Mouse (Mus musculus) neutrophil, adult 59 days (primary cell): ENCODE results near the gene Lix1l. TPM values are rescaled to one million over a fixed set of nuclear protein-coding genes. Genes with fewer than 3 reads are reported as not detected.

Experiments used
- total RNA-seq, 2 experiments: library from RNA; stranded (reverse); gene quantifications; 1 replicate in 1 of 2; 2 replicates in 1 of 2; pipeline ENCODE4 v1.2.4; 2023

Lix1l gene
- under 1 TPM; 0.58 to 0.68 TPM for total RNA-seq

DNA sequence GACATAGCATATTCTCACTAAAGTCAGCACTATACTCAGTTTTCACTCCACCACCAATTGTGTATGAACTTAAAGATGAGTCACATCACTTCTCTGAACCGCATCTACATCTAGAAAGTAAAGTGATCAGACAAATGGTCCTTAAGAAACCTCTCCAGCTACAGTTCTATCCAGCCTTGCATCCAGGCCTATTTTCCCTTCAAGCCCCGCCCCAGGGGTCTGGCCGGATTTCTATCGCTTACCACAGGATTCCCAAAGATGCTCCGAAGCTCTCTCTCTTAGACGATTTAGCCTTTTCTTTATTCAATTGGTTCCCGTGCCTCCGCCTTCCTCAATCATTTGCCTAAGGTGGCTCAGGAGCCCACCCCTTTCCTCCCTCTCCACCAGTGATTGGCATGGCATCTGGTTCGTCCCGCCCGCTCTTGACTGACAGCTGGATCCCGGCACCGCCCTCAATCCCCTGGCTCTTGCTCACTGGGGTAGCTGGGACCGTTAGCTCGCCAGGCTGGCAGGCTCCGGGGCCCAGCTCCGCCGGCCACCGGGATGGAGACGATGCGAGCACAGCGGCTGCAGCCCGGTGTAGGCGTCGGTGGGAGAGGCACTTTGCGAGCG, at the start of gene Lix1l:
Lix1l (plus strand) TSS at position 511 of the 612 bp plus-strand sequence.

GRCm38 (mm10) chr3:96557694-96558093, 43.3 kb upstream of the Lix1l start, which contains the start of gene Txnip:
TSS of gene Txnip (plus strand) at chr3:96557957.

GRCm38 (mm10) chr3:96576690-96577541, 24.0 kb upstream of the Lix1l start, which contains the start of gene Gm16253:
TSS of gene Gm16253 (plus strand) at chr3:96576984.

GRCm38 (mm10) chr3:96593790-96594560, 7.0 kb upstream of the Lix1l start, which contains the start of gene Polr3gl:
TSS of gene Polr3gl (minus strand) at chr3:96594181.

DNA sequence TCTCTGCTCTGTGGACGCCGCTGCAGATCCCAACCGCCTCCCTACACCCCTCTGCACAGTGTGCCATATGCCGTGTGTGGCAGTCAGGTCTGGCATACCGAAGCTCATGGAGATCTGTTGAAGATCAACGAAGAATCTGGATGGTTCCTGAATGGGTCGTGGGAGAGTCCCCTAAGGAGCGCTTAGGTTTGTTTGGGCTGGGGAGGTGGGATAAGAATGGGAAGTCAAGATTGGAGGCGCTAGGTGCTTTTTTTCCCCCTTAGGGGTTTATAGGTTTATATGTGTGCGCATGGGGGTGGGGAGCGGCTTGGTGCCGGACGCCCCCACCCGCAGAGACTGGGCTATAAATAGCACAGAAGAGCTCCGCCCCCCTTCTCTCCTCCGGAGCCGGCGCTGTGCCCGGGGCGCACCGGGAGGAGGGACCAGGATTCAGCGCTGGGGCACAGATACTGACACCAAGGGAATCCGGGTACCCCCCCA, 4.7 kb upstream of the Lix1l start, which contains the start of gene Ankrd34a:
Ankrd34a (plus strand) TSS at position 409 of the 480 bp plus-strand sequence.

GRCm38 (mm10) chr3:96629729-96630600, 29.0 kb downstream of the Lix1l start, which contains the start of gene Rbm8a:
TSS of gene Rbm8a (plus strand) at chr3:96629933.

DNA sequence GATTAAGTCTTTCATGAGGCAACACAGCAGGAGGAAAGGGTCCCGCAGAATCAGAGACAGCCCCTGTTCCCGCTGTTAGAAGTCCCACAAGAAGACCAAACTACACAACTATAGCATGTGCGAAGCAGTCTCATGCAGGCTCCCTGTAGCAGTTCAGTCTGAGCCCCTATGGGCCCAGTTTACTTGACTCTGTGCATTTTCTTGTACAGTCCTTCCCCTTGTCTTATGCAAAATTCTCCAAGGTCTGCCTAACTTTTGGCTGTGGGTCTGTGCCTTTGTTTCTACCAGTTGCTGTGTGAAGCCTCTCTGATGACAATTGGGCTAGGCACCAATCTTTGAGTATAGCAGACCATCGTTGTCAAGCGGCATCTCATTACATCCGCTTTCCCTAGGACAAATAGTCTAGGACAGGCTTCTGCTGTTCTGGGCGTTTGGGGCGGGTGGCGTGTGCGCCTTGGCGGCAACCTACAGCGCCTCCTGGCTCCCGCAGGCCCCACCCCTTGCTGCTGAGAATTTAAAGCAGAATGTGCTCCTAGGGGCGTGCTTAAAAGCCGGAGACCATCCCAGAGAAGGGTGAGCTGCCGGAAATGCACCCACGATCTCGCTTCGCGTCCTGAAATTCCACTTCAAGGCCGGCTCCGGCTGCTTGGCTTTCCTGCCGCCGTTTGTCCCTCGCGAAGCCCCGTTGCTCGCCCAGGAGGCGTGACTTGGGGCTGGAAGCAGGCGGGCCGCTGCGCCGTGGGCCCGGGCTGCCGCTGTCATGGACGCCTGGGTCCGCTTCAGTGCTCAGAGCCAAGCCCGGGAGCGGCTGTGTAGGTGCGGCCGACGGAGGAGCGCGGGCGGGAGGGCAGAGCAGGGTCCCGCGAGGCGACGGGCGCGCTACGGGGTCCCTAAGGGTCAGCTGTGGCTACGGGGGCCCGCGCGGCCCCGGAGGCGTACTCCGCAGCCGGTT, 34.3 kb downstream of the Lix1l start, which contains the start of the genes Pex11b and Gm42957:
Pex11b (plus strand) TSS at position 449 of the 952 bp plus-strand sequence.
Gm42957 (plus strand) TSS at position 547 of the 952 bp plus-strand sequence.

DNA sequence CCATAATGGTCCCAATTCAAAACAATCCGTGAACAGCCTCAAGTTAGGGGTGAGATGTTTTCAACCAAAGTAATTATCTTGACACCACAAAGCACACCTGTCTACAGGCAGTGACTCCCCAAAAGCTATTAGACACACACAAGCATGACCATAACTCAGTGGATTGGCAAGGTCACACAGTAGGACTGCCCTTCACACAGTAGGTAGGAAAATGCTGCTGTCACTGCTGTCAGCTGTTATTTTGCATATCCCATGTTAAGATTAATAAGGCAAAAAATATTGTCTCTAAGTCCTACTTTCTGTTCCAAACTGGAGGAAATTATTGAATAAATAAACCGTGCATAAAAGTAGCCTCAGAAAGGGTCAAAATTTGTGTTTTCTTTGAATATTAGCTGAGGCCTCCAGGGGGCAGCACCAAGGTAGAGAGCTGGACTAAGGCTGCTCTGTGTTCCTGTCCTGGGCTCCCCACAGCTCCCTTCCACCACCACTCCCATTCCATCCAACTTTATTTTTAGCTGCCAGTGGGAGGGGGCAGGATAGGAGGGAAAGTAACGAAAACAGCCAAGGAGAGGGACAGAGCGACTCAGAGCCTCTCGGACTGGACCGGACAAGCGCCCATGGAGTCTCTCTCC, 44.2 kb downstream of the Lix1l start, which contains the start of gene Itga10:
Itga10 (plus strand) TSS at position 567 of the 632 bp plus-strand sequence.

GRCm38 (mm10) chr3:96669727-96670468, 68.9 kb downstream of the Lix1l start, which contains the start of gene Ankrd35:
TSS of gene Ankrd35 (plus strand) at chr3:96670131.

Other genes starting within 250 kb of the Lix1l start
- gene BC107364, start 148.8 kb upstream of the Lix1l start, total RNA-seq: not detected
- not detected for gene Hfe2, start 76.0 kb upstream of the Lix1l start, total RNA-seq
- 100 to 1,000 TPM; 403 to 416 TPM for gene Txnip, start 43.2 kb upstream of the Lix1l start, total RNA-seq
- gene Gm16253, start 24.2 kb upstream of the Lix1l start, total RNA-seq: not detected
- 10 to 100 TPM; 15.6 to 17.0 TPM for gene Polr3gl, start 7.0 kb upstream of the Lix1l start, total RNA-seq
- gene Ankrd34a, start 4.5 kb upstream of the Lix1l start, total RNA-seq: not detected
- 10 to 100 TPM; 51.6 to 56.6 TPM for gene Rbm8a, start 28.8 kb downstream of the Lix1l start, total RNA-seq
- gene Pex11b, start 34.2 kb downstream of the Lix1l start, total RNA-seq: 10 to 100 TPM; 11.0 to 12.7 TPM
- gene Gm42957, start 34.3 kb downstream of the Lix1l start, total RNA-seq: not detected
- under 1 TPM; 0.31 to 0.37 TPM for gene Itga10, start 44.4 kb downstream of the Lix1l start, total RNA-seq
- gene Ankrd35, start 69.0 kb downstream of the Lix1l start, total RNA-seq: not detected
- 10 to 100 TPM; 38.8 to 48.2 TPM for gene Pias3, start 95.2 kb downstream of the Lix1l start, total RNA-seq
- 1 to 10 TPM; 1.8 to 2.1 TPM for gene Nudt17, start 107.4 kb downstream of the Lix1l start, total RNA-seq
- gene Polr3c, start 126.5 kb downstream of the Lix1l start, total RNA-seq: 10 to 100 TPM; 38.8 to 45.6 TPM
- 10 to 100 TPM; 68.9 to 71.1 TPM for gene Rnf115, start 126.5 kb downstream of the Lix1l start, total RNA-seq
- not detected for gene Pdzk1, start 228.1 kb downstream of the Lix1l start, total RNA-seq
- not detected for gene Cd160, start 228.2 kb downstream of the Lix1l start, total RNA-seq